Mouse (Mus musculus): Measurements from ENCODE around the gene Trim21.

DNA sequence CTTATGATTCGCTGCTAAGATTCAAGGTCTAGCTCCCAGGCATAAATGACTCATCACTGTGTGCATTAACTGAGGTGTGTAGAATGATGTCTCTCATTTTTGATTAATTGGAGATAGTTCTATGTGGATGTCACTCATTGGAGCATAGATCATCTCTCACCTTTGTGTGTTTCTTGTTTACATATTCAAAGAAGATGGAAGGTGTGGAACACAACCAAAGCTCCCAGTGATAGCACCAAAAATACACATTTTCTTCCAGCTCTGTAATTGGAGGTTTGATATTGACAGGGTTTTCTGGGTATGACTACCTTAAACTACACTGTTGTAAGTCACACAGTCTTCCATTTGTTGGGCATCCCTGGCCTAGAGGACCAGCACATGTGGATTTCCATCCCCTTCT, 30.8 kb downstream of the Trim21 start, which contains the start of gene Olfr547:
- TF ChIP-seq EP300 (IDR thresholded peaks at IDR 0.05; ENCODE audit: low read depth) = no peak
- TF ChIP-seq CTCF (IDR thresholded peaks at IDR 0.05; ENCODE audit: low read depth) = no peak

All from heart, postnatal 0 days (tissue).